Mouse (Mus musculus) brown adipose tissue, adult 24 weeks (tissue): ENCODE results near the gene Tmprss11e. TPM values are rescaled to one million over a fixed set of nuclear protein-coding genes. Genes with fewer than 3 reads are reported as not detected.

Source experiments
- H3K27ac ChIP-seq: fragments of 200-500 bp; replicated peaks from 2 replicates; pipeline ENCODE4 v1.5.1; 2012; ENCODE audit warnings: low read depth, mild to moderate bottlenecking, low read length
- H3K4me1 ChIP-seq: fragments of 200-500 bp; 2 replicates; pipeline ENCODE4 v1.6.1; 2012; ENCODE audit warnings: low read length, mixed read lengths; ENCODE audit not compliant: control insufficient read depth, insufficient read depth, insufficient read length
- H3K4me3 ChIP-seq: fragments of 200-500 bp; 2 replicates; pipeline ENCODE4 v1.5.1; 2012; ENCODE audit warnings: low read depth, mild to moderate bottlenecking, low read length, moderate library complexity; ENCODE audit not compliant: insufficient read depth
- polyA plus RNA-seq: library from polyadenylated mRNA; stranded (reverse); fragments of >200 nt; gene quantifications from 2 replicates; pipeline ENCODE4 v1.2.4, GENCODE M21; 2012; ENCODE audit not compliant: missing spikeins, insufficient read depth, insufficient read length

The Tmprss11e gene
- polyA plus RNA-seq, 1 experiment, result not detected

DNA sequence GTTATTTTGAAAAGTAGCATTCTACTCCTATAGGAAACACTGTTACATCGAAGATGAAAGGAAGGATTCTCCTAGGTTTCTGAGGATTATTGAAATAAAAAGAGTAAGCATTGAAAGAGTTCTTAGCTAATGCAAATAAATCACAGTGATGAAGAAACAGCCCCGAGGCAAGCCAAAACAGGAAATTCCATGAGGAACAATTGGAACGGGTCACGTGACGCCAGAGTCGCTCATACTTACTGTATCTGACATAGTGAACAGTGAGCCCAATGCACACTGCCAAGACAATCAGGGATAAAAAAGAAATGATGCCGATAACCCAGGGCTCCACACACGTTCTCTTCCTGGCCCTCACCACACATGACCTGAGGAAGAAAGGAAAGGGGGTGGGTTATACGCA lies 18.6 kb downstream of the Tmprss11e start:
- no peak overlapping the region for H3K4me3 ChIP-seq
- H3K4me1 ChIP-seq, result no peaks in the 10 kb centered on the region
- no peak overlapping the region for H3K27ac ChIP-seq

DNA sequence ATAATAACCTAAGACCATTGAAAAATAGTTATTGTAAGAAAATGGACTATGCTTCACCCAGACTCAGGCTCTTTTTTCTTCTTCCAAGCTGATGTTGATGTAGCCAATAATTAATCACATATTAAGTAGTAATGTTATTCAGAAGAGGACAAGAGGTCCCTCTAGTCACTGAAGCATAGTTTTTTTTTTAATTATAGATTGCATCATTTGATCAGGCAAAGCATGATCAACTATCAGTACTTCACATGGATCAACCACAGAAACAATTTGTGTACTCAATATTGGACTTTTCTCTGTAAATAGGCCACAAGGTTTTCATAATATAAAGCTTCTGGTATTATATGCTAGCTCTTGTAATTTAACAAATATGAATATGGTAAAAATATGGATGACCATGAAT lies 20.6 kb downstream of the Tmprss11e start:
- Histone ChIP-seq H3K27ac (no peak overlapping the region), H3K4me1 (no peaks in the 10 kb centered on the region)

GRCm38 (mm10) chr5:86722820-86723460 lies 22.7 kb downstream of the Tmprss11e start:
- H3K27ac ChIP-seq, result no peak overlapping the region

More for the DNA sequence above, 20.6 kb downstream of the Tmprss11e start:
- H3K4me3 ChIP-seq, result no peak overlapping the region

GRCm38 (mm10) chr5:86714967-86715366 lies 30.6 kb downstream of the Tmprss11e start:
- Histone ChIP-seq H3K27ac (no peak overlapping the region), H3K4me3 (no peak overlapping the region), H3K4me1 (no peaks in the 10 kb centered on the region)

More at GRCm38 (mm10) chr5:86722820-86723460, 22.7 kb downstream of the Tmprss11e start:
- no peaks in the 10 kb centered on the region for H3K4me1 ChIP-seq
- no peak overlapping the region for H3K4me3 ChIP-seq

DNA sequence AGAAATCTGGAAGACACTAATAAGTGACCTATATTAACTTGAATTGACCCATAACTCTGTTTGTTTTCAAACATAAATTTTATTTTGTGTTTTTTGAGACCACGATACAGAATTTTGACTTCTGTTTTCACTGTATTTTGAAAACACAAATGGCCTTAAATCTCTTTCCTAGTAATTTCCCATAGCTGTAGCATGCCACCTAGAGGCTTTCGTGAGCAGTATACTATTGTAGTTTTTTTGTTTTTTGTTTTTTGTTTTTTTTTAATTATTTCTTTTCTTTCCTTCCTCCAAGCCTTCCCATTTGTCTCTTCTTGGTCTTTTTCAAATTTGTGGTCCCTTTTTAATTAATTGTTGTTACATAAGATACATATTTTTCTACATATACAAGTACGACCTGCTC lies 40.7 kb downstream of the Tmprss11e start:
- H3K4me3 ChIP-seq, result no peak overlapping the region
- H3K4me1 ChIP-seq, result no peaks in the 10 kb centered on the region
- H3K27ac ChIP-seq, result no peak overlapping the region

DNA sequence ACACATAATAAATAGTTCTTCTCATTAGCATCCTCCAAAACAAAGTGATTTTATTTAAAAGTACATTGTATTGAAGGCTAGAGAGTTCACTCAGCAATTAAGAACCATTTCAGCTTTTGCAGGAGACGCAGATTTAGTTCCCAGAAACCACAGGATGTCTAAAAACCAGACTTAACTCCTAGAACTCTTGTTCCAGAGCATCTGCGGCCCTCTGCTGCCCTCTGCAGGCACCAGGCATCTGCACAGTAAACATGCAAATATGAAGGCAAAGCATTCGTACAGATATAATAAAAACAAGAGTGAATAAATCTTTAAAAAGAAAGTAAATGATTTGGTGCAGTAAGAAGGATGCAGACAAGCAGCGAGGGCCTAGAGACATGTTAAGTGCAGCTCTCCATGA lies 60.9 kb downstream of the Tmprss11e start:
- Histone ChIP-seq H3K4me1 (no peaks in the 10 kb centered on the region), H3K27ac (no peak overlapping the region), H3K4me3 (no peak overlapping the region)

- no peak within 1 kb of the TSS for H3K4me3 ChIP-seq
- H3K27ac ChIP-seq, result no peak within 1 kb of the TSS
- H3K4me1 ChIP-seq, result no peaks in the 10 kb centered on the region
Observed at GRCm38 (mm10) chr5:86676262-86676661, 69.4 kb downstream of the Tmprss11e start, which contains the start of gene Tmprss11b. Tmprss11b (minus strand) TSS chr5:86676362.

Other genes starting within 250 kb of the Tmprss11e start
- gene Tmprss11g, start 227.2 kb downstream of the Tmprss11e start, polyA plus RNA-seq, result not detected in 2 replicates
- gene Tmprss11f, start 113.4 kb downstream of the Tmprss11e start, polyA plus RNA-seq, result not detected in 2 replicates
- not detected in 2 replicates for gene Tmprss11b, start 69.5 kb downstream of the Tmprss11e start, polyA plus RNA-seq
- gene Ythdc1, start 58.4 kb upstream of the Tmprss11e start, polyA plus RNA-seq, result 19.9 and 29.1 TPM in 2 replicates
- gene Ugt2b34, start 161.1 kb upstream of the Tmprss11e start, polyA plus RNA-seq, result not detected in 2 replicates
- gene Ugt2b1, start 180.7 kb upstream of the Tmprss11e start, polyA plus RNA-seq, result not detected in 2 replicates